Mouse (Mus musculus) heart, postnatal 25 days (tissue): ENCODE data around the gene Mzf1. TPM values are rescaled to one million over a fixed set of nuclear protein-coding genes. Genes with fewer than 3 reads are reported as not detected.

ENCODE experiments used
- DNase-seq: peaks from one replicate; pipeline ENCODE4 v3.0.0; 2022; ENCODE audit warnings: low spot score
- intact Hi-C: fragments of 180-260 bp; cut with DNase I; formaldehyde crosslinking; loops from one replicate; pipeline ENCODE4 v1.15.1; 2025
- total RNA-seq, 2 experiments: library from RNA; stranded (reverse); gene quantifications; 2 replicates each; pipeline ENCODE4 v1.2.3; 2021

The Mzf1 gene
- total RNA-seq, 2 experiments from 2014 or later, result 0.39 to 0.48 TPM

DNA sequence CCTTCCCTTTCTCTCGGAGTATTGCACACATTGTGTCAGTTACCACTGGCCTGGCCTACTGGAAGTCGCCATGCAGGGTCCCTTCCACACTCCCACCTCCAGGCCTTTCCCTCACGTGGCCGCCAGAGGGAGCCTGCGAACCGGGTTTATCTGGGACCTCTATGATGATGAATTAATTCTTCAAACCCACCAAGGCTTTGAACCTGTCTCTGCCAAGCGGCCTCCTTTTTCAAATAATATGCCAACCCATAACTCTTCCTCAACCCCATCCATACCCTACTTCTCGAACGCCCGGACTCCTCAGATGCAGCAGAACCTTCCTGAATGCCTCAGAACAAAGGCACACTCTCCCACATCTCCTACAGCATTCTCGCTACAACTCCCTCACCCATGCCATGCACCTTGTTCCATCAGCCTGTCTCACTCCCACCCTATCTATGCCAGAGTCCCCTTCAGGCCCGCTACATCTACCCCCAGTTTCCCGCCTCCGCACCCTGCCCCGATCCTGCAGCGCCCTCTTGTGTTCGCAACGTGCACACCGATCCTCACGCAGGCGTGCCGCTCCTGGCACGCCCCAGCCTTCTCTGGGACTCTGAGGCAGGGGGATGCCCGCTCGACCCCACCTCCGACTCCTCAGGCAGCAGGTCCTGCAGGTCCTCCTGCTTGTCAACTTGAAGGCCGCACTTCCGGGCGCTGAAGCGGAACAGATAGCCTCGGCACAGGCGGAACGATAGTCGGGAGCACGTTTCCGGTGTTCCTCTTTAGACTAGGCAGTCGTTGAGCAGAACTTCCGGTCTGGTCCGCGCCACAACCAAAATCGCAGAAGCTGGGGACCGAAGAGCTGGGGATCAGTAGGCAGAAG is 45.2 kb downstream of the Mzf1 start:
- intact Hi-C loops, result loop anchor here (1.0 to 2.0 kb wide), 2 partner anchors 37 to 101 kb away; no protein-coding TSS in a partner anchor
- DNase-seq, result peak; percentile 84

DNA sequence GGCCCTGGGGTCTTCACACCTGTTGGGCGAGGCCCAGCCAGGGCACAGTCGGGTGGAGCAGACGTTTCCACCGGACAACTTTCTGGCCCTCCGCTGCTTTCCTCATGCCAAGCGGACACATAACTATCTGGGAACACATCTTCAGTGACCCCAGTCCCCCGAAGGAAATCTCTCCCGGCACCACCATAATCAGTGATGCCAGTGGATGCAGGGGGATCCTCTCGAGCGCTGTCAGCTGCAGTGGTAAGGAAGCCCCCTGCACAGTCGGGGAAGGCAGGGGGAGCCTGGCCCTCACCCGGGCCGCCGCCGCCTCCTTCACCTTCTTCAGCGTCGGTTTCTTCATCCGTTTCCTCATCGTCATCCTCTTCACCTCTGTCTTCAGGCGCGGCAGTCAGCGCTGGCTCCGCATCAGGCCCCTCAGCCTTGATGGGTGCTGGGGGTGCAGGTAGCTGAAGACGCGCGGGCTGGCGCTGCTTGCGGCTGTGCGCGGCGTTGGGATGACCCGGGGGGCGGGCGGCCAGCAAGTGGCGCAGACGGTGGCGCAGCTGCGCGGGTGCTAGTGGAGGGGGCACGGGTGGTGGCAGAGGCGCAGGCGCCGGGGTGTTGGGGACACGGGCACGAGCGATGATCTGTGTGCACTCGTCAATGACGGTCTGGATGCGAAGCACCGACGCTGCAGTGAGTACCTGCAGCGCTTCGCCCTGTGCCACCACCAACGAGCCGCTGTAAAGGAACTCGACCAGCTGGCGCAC is 47.0 kb downstream of the Mzf1 start:
- intact Hi-C loops, result loop anchor here (2.0 kb wide), 1 partner anchor 99 kb away; no protein-coding TSS in a partner anchor
- DNase-seq, result no peak

DNA sequence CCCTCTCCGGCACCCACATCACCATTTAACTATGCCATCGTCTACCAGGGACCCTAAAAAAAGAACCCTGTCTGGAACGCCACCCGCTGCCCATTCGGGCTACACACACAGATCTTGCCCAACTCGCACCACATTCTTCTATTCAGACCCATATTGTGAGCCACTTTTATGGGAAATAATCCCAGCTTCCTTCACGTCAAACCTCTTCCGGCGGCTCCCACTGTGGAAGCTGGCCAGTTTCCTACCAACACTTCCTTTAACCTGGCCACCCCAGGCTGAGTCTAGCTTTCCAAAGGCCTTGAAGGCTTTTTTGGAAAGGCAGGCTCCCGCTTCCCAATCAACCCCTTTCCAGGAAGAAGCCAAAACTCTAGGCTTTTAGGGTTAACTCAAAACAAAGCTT is 48.0 kb downstream of the Mzf1 start:
- no peak for DNase-seq
- intact Hi-C loops, result no loop called here

DNA sequence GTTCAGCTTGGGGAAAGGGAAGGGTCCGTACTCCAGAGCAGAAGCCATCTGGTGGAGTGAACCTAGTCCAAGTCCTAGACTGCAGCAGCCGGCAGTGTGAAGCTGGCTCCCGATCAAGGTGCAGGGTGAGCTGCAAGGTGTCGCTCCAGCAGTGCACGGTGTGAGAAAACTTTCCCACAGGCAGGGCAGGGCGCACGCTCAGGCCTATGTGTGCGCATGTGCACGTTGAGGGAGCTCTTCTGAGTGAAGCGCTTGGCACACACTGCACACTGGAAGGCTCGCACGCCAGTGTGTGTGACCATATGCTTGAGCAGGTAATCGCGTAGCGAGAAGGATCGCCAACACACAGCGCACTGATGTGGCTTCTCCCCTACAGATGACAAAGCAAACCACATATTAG is 48.6 kb downstream of the Mzf1 start:
- no peak for DNase-seq
- intact Hi-C loops, result no loop called here

DNA sequence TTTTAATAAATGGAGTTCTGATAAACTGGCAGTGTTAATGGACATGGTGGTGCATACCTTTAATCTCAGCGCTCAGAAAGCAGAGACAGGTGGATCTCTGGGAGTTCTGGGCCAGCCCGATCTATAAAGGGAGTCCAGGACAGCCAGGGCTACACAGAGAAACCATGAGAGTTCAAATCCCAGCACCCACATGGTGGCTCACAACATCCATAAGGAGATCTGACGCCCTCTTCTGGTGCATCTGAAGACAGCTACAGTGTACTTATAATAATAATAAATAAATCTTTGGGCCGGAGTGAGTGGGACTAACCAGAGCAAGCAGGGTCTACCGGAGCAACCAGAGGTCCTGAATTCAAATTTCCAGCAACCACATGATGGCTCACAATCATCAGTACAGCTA is 51.2 kb downstream of the Mzf1 start:
- no peak for DNase-seq
- intact Hi-C loops, result no loop called here

DNA sequence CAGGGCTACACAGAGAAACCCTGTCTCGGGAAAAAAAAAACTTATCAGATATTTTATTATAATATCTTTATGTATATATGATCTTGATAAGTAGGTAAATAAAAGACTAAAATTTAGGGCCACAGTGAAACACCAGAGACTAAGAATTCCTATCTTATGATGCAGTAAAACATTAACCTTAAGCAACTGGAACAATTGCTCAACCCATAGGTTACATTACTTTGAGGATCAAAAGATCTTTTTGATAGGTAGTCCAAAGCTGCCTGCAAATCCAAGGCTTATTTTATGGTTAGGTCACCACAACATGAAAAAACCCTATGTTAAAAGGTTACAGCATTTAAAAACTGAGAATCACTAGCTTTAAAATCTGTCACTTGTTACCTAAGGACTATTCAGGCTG is 53.0 kb downstream of the Mzf1 start:
- intact Hi-C loops, result no loop called here
- DNase-seq, result no peak

DNA sequence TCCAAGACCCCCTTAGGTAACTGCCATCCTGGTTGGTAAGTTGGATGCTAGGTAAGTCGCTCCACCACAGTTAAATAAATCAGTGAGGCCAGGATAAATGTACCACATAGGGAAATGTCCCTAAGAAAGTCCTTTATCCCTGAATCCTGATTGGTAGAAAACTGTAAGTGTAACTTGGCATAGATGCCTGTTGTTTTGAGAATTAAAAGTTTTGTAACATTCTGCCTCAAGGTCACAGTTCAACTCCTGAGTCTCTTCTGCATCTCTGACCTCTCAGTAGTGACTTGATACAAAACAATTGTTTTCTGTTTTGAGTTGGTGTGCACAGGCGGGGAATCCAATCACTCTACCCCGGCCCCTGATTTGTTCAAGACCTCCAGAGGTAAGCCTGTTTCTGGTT is 55.7 kb downstream of the Mzf1 start, which contains the start of gene Trim28:
Gene Trim28, plus strand, starts transcription at position 264 of the 400 bp plus-strand sequence.
- DNase-seq, result no peak
- intact Hi-C loops, result no loop called here

DNA sequence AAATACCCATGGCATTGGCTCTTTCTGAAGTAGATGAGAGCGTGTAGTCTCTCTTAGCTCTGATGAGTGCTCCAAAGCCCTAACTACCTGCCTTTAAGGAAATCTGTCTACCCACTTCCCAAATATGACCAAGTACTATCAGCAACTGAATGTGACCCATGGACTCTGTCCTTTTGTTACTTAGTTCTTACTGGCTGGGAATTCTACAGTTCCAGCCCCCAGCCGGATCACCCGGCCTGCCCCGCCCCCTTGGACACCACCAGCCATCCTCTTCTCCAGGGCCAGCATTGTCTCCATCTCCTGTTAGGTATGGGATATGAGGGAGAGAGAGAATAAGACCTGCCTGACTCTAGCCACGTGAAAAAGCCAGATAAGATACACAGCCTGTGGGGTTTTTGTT is 56.5 kb downstream of the Mzf1 start, which contains the start of gene Slc27a5:
Gene Slc27a5, minus strand, starts transcription at position 140 of the 400 bp plus-strand sequence.
- intact Hi-C loops, result no loop called here
- no peak for DNase-seq

DNA sequence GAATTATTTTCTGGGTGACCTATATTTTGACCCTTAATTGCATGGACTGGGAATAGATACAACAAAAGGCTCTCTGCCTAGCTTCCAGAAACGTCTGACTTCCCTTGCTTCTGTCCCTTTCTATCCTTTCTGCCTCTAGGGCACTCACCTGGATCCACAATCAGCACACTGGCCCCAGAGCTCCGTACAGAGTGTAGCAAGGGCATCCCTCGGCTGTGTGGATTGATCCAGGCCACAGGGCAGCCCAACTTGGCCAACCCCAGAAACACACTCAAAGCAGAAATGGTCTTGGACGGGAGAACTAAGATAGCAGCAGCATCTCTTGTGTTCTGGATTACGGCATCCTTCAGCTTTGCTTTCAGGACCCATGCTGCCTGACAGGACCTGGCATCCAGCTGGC is 57.3 kb downstream of the Mzf1 start:
- DNase-seq, result no peak
- intact Hi-C loops, result no loop called here

DNA sequence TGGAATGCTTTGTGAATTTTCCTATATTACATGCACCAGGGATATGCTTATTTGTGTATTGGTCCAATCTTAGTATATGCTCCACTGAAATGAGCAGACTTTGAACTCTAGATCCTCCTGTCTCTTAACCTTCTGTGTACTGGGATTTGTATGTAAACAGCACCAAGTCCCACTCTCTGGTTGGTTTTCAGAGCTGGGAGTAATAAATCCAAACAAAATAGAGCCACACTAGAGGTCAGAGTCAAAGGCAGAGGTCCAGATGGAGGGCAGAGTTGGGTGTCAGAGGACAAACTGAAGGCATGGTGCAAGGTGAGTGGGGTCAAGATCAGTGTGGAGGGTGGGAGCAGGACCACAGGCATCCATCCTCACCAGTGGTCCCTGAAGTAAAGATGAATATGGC is 58.7 kb downstream of the Mzf1 start:
- intact Hi-C loops, result no loop called here
- DNase-seq, result no peak

DNA sequence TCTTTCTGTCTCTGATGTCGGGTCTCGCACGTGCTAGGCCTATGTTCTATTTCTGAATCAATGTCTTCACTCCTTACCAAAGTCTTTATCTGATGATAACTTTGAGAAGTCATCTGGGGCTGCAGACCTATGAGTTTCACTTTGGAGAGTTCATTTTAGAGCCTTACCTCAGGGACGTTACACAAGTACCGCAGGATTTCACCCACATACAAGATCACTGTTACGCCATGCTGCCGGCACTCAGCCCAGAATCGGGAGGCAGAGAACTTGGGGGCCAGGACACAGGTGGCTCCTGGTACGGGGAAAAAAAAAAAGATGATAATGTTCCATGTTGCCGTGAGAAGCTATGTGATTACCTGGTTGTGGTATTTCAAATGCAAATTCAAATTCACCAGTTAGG is 61.4 kb downstream of the Mzf1 start:
- intact Hi-C loops, result loop anchor here (5.0 kb wide), 1 partner anchor 86 kb away; no protein-coding TSS in a partner anchor
- DNase-seq, result no peak

Other genes starting within 250 kb of the Mzf1 start
- gene Zfp329, start 235.9 kb downstream of the Mzf1 start, total RNA-seq, result 1 to 10 TPM; 6.6 to 7.1 TPM
- gene Zfp110, start 220.0 kb downstream of the Mzf1 start, total RNA-seq, result 10 to 100 TPM; 14.1 to 16.3 TPM
- gene Zfp128, start 173.6 kb downstream of the Mzf1 start, total RNA-seq, result 1 to 10 TPM; 3.2 to 4.0 TPM
- gene Zscan22, start 156.9 kb downstream of the Mzf1 start, total RNA-seq, result 1 to 10 TPM; 5.2 to 6.2 TPM
- gene Rps5, start 132.5 kb downstream of the Mzf1 start, total RNA-seq, result 100 to 1,000 TPM; 507 to 542 TPM
- under 1 TPM; 0.21 to 0.22 TPM for gene Rnf225, start 127.3 kb downstream of the Mzf1 start, total RNA-seq
- gene Zfp324, start 88.9 kb downstream of the Mzf1 start, total RNA-seq, result 1 to 10 TPM; 3.2 to 4.6 TPM
- gene Zfp446, start 76.9 kb downstream of the Mzf1 start, total RNA-seq, result 1 to 10 TPM; 2.5 to 3.0 TPM
- not detected for gene Slc27a5, start 56.6 kb downstream of the Mzf1 start, total RNA-seq
- gene Trim28, start 55.6 kb downstream of the Mzf1 start, total RNA-seq, result 10 to 100 TPM; 86.8 to 96.2 TPM
- 10 to 100 TPM in 1 of 2 experiments, 1 to 10 TPM in 1; 7.3 to 10.9 TPM for gene Zbtb45, start 44.7 kb downstream of the Mzf1 start, total RNA-seq
- 100 to 1,000 TPM; 120 to 122 TPM for gene Chmp2a, start 20.0 kb downstream of the Mzf1 start, total RNA-seq
- 100 to 1,000 TPM; 190 to 199 TPM for gene Ube2m, start 16.5 kb downstream of the Mzf1 start, total RNA-seq
- not detected for gene Vmn1r85, start 40.4 kb upstream of the Mzf1 start, total RNA-seq
- gene Vmn1r86, start 65.2 kb upstream of the Mzf1 start, total RNA-seq, result not detected
- not detected for gene Vmn1r87, start 85.4 kb upstream of the Mzf1 start, total RNA-seq
- gene Vmn1r88, start 104.8 kb upstream of the Mzf1 start, total RNA-seq, result under 1 TPM; 0.03 to 0.05 TPM
- not detected for gene Vmn1r89, start 158.3 kb upstream of the Mzf1 start, total RNA-seq
- 1 to 10 TPM; 3.9 to 4.0 TPM for gene Lig1, start 222.5 kb upstream of the Mzf1 start, total RNA-seq
- 1 to 10 TPM; 7.6 to 7.8 TPM for gene Zswim9, start 224.0 kb upstream of the Mzf1 start, total RNA-seq